ENCODE assay signal across 1 mouse cellular context in the genomic region with DNA sequence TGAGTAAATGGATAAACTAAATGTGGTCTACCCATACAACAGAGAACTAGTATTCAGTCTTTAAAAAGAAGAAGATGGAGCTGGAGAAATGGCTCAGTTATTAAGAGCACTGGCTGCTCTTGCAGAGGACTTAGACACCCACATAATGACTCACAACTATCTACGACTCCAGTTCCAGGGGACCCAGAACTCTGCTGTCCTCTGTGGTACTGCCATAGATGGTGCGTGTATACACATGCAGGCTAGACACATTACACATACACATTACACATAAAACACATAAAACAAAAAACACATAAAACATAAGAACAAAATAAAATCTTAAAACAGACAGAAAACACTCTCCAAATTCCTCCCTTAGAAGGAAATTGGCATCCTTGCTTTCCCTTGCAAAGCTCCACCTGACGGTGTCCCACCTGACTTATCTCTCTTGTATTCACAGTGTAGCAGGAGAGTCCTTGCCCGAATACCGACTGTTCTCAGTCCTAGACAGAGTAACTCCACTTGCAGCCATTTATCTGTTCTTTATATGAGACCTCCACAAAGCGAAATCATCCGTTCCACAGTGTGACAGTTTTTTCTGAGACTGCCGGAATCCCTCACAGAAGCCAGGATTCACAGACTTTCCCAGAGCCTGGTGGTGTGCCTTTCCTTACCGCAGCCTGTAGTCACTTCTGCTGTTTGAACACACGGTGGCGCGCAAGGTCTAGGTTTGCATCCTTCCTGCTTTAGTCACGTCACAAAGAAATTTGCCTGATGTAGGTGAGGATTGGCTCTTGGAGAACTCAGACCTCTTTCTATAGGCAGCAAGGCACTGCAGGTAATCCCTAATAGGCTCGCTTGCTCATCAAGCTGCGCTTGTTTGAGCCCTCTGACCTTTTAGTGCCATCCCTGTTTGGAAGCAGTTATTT.
TF ChIP-seq lines count a peak whose summit lies in the region.

No protein-coding gene starts in this region.

TF ChIP-seq in CH12.LX, 34 proteins besides CTCF, POLR2A, EP300 and RAD21:
- no peak for TF ChIP-seq ZNF384 (IDR thresholded peaks at IDR 0.05; ENCODE audit: low read depth, low read length)
- TF ChIP-seq SMC3 (IDR thresholded peaks at IDR 0.05; ENCODE audit: low read depth, low read length), result peak; percentile 91
- no peak for TF ChIP-seq JUND (conservative IDR thresholded peaks at IDR 0.05; ENCODE audit: low read depth, low read length)
- no peak for TF ChIP-seq USF2 (conservative IDR thresholded peaks at IDR 0.05; ENCODE audit: low read depth, low read length)
- no peak for TF ChIP-seq HCFC1 (IDR thresholded peaks at IDR 0.05; ENCODE audit: low read depth, low read length)
- no peak for TF ChIP-seq ZMIZ1 (IDR thresholded peaks at IDR 0.05; ENCODE audit: low read depth, low read length)
- TF ChIP-seq ELF1 (IDR thresholded peaks at IDR 0.05; ENCODE audit: low read depth, low read length), result peak; percentile 48; the same call in 1 of the 2 replicates
- no peak for TF ChIP-seq PAX5 (IDR thresholded peaks at IDR 0.05; ENCODE audit: low read length)
- no peak for TF ChIP-seq KAT2A (IDR thresholded peaks at IDR 0.05; ENCODE audit: insufficient replicate concordance, low read length)
- TF ChIP-seq ZC3H11A (IDR thresholded peaks at IDR 0.05; ENCODE audit: low read depth, low read length), result peak; percentile 66
- TF ChIP-seq TBP (conservative IDR thresholded peaks at IDR 0.05; ENCODE audit: low read depth, low read length), result no peak
- TF ChIP-seq BHLHE40 (IDR thresholded peaks at IDR 0.05; ENCODE audit: low read depth, low read length), result no peak
- no peak for TF ChIP-seq JUN (IDR thresholded peaks at IDR 0.05; ENCODE audit: insufficient read depth, low read depth, low read length)
- TF ChIP-seq ETS1 (conservative IDR thresholded peaks at IDR 0.05; ENCODE audit: low read depth, low read length), result no peak
- no peak for TF ChIP-seq MAFK (IDR thresholded peaks at IDR 0.05; ENCODE audit: insufficient replicate concordance, low read length)
- TF ChIP-seq NELFE (IDR thresholded peaks at IDR 0.05; ENCODE audit: low read depth, low read length), result no peak; the same call in 1 of the 2 replicates
- no peak for TF ChIP-seq CHD2 (IDR thresholded peaks at IDR 0.05; ENCODE audit: low read length)
- TF ChIP-seq POLR2AphosphoS2 (IDR thresholded peaks at IDR 0.05; ENCODE audit: low read depth, low read length), result no peak
- TF ChIP-seq SIN3A (IDR thresholded peaks at IDR 0.05; ENCODE audit: low read length), result no peak
- no peak for TF ChIP-seq MAX (IDR thresholded peaks at IDR 0.05; ENCODE audit: low read length)
- no peak for TF ChIP-seq MAZ (IDR thresholded peaks at IDR 0.05; ENCODE audit: low read depth, low read length)
- TF ChIP-seq UBTF (IDR thresholded peaks at IDR 0.05; ENCODE audit: low read depth, low read length), result no peak
- no peak for TF ChIP-seq ZKSCAN1 (IDR thresholded peaks at IDR 0.05; ENCODE audit: borderline replicate concordance, low read depth, low read length)
- TF ChIP-seq TCF12 (IDR thresholded peaks at IDR 0.05; ENCODE audit: low read depth, low read length), result 0 out of 2 replicates have a peak, but pooled peaks have one; percentile 20
- TF ChIP-seq GABPA (IDR thresholded peaks at IDR 0.05; ENCODE audit: insufficient replicate concordance, low read depth, low read length), result no peak
- TF ChIP-seq IRF4 (IDR thresholded peaks at IDR 0.05; ENCODE audit: low read depth, low read length), result peak; percentile 32; the same call in 1 of the 2 replicates
- no peak for TF ChIP-seq E2F4 (IDR thresholded peaks at IDR 0.05; ENCODE audit: insufficient replicate concordance, low read depth, low read length)
- no peak for TF ChIP-seq NRF1 (IDR thresholded peaks at IDR 0.05; ENCODE audit: low read depth, low read length)
- no peak for TF ChIP-seq CHD1 (IDR thresholded peaks at IDR 0.05; ENCODE audit: low read depth, low read length)
- no peak for TF ChIP-seq USF1 (IDR thresholded peaks at IDR 0.05; ENCODE audit: low read depth, low read length)
- TF ChIP-seq MEF2A (IDR thresholded peaks at IDR 0.05; ENCODE audit: borderline replicate concordance, low read depth, low read length), result no peak
TF ChIP-seq in CH12.LX: peak in this region for 5.
